Mouse (Mus musculus) olfactory bulb, adult 2 months (tissue): ENCODE measurements around the gene Prkar2b.

ENCODE experiments used
- CTCF ChIP-seq: fragments of 200-500 bp; IDR thresholded peaks from 2 replicates; pipeline ENCODE4 v1.5.1; 2012; ENCODE audit warnings: low read depth, mild to moderate bottlenecking, low read length, moderate library complexity; ENCODE audit not compliant: insufficient read depth
- POLR2A ChIP-seq: fragments of 200-500 bp; IDR thresholded peaks from 2 replicates; pipeline ENCODE4 v1.6.1; 2012; ENCODE audit warnings: mild to moderate bottlenecking, low read depth, low read length, moderate library complexity; ENCODE audit not compliant: insufficient read depth

- TF ChIP-seq CTCF, result no peak
- TF ChIP-seq POLR2A, result no peak
Observed at GRCm38 (mm10) chr12:31996877-31997276, 64.2 kb downstream of the Prkar2b start.
